Mouse (Mus musculus) left cerebral cortex, postnatal 14 days (tissue): ENCODE data around the gene F5. TPM values are rescaled to one million over a fixed set of nuclear protein-coding genes. Genes with fewer than 3 reads are reported as not detected.
A peak's percentile ranks its signal among the peaks of the same experiment; 100 is the strongest.

Experiments used
- DNase-seq, 2 experiments: peaks; one replicate each; pipeline ENCODE4 v3.0.0; 2021 to 2022; ENCODE audit warnings: low spot score in 2 of 2, mixed read lengths in 1 of 2
- intact Hi-C: fragments of 180-260 bp; cut with DNase I; formaldehyde crosslinking; loops from one replicate; pipeline ENCODE4 v1.15.1; 2025
- total RNA-seq, 2 experiments: library from RNA; stranded (reverse); gene quantifications; 2 replicates each; pipeline ENCODE4 v1.2.3; 2021

F5 gene
- total RNA-seq, 2 experiments from 2014 or later, result 0.66 to 0.87 TPM

DNA sequence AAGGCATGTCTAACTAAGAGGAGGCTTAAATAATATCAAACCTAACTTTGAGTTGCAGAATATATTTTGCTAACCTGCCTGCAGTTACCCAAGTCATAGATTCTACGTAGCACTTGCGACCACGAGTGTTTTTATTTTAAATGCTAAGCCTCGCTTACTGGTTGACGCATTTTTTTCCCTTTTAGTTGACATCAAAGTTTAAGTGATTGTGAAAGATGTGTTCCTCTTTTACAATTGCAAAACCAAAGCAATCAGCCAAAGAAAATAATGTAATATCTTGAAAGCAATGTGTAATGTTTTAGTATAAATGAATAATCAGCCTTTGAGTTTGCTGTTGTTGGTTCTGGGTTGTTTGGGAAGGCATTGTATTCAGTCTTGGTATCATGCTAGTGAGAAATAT, 1.2 kb downstream of the F5 start:
- no peak for DNase-seq
- intact Hi-C loops, result no loop called here

DNA sequence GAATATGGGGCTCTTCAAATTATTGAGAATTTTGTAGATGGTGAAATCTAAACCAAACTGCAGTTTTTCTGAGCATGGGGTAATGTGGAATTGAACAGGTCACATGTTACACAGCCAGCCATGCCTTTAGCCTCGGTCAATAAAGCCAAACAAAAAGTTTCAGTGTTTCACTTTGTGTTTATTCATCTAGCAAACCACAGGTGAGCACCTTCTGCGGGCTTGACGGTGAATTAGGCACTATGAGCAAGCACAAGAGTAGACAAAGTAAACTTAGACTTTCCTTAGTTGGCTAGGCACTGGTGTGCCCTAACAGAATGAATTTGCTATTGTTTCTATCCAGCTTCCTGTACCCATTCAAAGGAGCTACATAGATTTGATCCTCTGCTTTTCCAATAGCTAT, 3.3 kb downstream of the F5 start:
- intact Hi-C loops, result no loop called here
- DNase-seq, result no peak

DNA sequence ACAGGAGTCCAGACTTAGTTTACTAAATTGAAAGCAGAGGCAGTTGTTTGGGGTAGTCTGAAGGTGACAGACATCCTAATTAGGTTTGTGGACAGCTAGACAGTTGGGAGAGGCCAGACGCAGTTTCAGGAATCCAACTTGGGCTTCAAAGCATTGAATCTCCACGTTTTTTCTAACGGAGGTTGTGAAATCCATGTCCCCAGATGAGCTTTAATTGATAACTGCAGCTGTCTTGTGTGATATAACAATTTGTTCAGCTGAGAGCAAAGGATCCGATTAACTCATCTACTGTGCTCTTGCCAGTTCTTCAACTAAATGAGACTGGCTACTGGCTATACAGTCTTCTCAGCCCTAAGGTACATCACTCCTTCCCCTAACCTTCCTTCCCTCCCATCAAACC, 6.9 kb downstream of the F5 start:
- intact Hi-C loops, result no loop called here

DNA sequence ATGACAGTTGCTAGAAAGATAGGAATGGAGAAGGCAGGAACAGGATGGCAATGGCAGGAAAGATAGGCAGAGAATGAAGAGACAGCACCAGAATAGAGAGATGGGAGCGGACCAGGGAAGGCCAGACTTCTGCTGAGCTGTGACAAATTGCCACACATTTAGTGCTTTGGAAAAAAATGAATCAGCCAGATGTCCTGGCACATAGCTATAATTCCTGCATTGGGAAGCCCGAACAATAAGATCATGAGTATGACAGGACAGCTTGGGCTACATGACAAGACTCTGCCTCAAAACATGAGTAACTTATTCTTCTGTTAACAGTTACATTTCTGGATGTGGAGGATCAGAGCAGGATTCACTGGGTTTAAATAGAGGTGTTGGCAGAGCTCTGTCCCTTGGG, 8.1 kb downstream of the F5 start:
- intact Hi-C loops, result no loop called here
- DNase-seq, result no peak

More for the DNA sequence above, 6.9 kb downstream of the F5 start:
- DNase-seq, result no peak

DNA sequence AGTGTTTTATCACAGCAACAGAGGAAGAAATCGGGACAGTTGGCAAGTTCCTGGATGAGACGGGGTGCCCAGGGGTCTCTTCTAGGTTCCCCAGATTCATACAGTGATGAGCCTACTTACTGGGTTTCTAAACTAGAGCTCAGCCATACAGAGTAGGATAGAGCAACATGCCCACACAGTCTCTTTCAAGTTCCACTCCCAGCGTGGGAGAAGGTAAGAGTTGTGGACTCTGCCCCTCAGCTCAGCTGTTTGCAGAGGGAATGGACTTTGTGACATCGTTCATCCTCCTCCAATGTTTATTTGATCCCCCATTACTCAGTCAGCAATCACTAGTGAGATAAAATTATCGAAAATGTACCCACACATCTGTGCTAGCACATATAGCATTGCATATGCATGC, 11.1 kb downstream of the F5 start:
- intact Hi-C loops, result no loop called here
- DNase-seq, result no peak

DNA sequence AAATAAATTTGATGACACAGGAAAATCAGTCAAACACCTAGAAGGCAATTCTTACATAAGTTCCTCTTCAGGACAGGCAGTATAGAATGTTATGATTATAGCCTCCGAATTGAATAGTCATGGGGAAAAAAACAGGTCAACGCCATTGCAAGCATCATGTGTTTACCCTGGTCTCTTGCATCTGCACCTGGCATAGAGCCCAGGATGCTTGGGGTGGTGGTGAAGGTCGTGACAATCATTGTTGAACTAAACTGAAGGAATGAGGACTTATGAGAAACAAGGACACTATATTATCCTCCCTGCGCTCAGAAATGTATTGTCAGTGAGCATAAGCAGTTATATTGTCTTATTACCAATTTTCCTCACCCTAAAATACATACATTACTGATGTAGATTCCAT, 17.2 kb downstream of the F5 start:
- no peak for DNase-seq
- intact Hi-C loops, result no loop called here

GRCm38 (mm10) chr1:164170434-164170833, 18.8 kb downstream of the F5 start:
- no peak for DNase-seq
- intact Hi-C loops, result no loop called here

DNA sequence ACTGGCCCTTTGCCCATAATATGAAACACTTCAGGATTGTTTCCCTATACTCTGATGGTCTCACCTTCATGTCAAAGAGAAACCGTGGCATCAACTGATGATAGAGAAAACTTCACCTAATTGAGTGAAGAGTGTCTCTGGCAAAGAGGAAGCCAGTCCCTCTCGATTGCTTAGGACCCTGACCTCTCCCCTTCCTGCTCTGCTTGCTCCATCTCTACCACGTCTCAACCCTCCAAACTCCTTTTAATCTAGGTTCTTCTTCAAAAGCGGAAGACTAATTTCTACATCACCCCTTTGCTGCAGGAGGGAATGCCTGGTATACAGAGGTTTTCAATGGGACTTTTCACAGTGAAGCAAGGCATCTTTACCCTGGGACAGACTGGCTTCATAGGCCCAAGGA, 21.5 kb downstream of the F5 start:
- no peak for DNase-seq
- intact Hi-C loops, result no loop called here

DNA sequence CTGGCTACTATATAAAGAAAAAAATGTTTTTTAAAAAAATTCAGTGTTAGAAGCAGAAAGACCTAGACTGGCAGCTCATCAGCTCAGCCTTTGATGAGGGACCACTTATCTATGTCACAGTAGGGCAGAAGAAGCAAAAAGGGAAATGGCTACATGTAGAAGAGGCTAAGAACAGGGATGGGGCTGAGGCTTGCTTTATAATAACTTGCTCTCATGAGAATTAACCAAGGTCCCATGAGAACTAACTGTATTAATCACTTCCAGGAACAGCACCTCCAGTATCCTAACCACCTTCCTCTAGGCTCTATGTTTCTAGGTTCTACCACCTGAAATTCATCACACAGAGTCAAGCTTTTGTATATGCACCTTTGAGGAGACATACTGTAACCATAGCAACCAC, 25.2 kb downstream of the F5 start:
- DNase-seq, result no peak
- intact Hi-C loops, result no loop called here

GRCm38 (mm10) chr1:164178429-164178828, 26.8 kb downstream of the F5 start:
- DNase-seq, result peak in 1 of 2 experiments; percentile 35
- intact Hi-C loops, result no loop called here

DNA sequence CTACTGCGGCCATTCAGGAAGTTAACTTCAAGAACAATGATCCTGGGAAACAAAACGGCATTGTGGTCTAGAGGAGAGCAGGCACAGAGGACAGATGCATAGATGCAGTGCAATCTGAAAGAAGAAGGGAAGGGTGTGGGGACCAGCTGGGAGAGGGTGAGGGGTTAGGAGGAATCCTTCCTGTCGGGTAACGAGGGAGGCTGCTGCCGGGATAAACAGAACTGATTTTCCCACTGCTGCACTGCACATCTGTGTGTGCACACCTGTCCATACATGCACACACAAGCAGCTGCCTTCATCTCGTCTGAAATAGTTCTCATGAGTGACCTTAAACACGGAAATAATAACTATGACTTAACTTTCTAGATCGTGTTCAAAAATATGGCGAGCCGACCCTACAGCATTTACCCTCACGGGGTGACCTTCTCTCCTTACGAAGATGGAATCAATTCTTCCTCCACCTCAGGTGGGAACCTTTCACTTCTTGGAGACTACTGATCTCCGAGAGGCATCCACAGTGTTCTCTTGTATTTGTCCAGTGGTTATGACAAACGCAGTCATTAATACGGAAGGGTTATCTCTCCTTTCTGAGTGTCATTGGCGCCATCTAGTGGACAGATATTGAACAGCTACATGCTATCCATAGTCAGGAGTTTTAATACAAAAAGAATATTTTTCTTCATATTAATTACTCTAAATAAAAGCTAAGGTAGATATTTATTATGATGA, 32.7 kb downstream of the F5 start:
- peak; percentile 60 to 82 for DNase-seq
- intact Hi-C loops, result no loop called here

DNA sequence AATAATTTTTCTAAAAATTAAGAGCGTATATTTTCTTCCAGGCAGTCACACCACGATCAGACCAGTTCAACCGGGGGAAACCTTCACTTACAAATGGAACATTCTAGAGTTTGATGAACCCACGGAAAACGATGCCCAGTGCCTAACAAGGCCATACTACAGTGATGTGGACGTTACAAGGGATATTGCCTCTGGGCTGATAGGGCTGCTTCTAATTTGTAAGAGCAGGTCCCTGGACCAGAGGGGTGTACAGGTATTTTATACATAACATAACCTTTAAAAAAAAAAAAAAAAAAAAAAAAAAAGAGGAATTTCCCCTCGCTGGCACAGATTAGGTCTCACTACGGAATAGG, 33.2 kb downstream of the F5 start:
- intact Hi-C loops, result loop anchor here (5.0 kb wide), 1 partner anchor 38 kb away; no protein-coding TSS in a partner anchor
- DNase-seq, result no peak

GRCm38 (mm10) chr1:164185316-164185715, 33.7 kb downstream of the F5 start:
- DNase-seq, result no peak
- intact Hi-C loops, result loop anchor here (5.0 kb wide), 1 partner anchor 38 kb away; no protein-coding TSS in a partner anchor

GRCm38 (mm10) chr1:164187002-164187560, 35.4 kb downstream of the F5 start:
- intact Hi-C loops, result loop anchor here (5.0 kb wide), 1 partner anchor 40 kb away; no protein-coding TSS in a partner anchor

GRCm38 (mm10) chr1:164199551-164199950, 47.9 kb downstream of the F5 start:
- intact Hi-C loops, result no loop called here

More at GRCm38 (mm10) chr1:164187002-164187560, 35.4 kb downstream of the F5 start:
- no peak for DNase-seq

GRCm38 (mm10) chr1:164208437-164208836, 56.8 kb downstream of the F5 start:
- no peak for DNase-seq
- intact Hi-C loops, result no loop called here

More at GRCm38 (mm10) chr1:164199551-164199950, 47.9 kb downstream of the F5 start:
- DNase-seq, result no peak

- intact Hi-C loops, result no loop called here
- DNase-seq, result no peak
Observed at GRCm38 (mm10) chr1:164210899-164211298, 59.3 kb downstream of the F5 start.

DNA sequence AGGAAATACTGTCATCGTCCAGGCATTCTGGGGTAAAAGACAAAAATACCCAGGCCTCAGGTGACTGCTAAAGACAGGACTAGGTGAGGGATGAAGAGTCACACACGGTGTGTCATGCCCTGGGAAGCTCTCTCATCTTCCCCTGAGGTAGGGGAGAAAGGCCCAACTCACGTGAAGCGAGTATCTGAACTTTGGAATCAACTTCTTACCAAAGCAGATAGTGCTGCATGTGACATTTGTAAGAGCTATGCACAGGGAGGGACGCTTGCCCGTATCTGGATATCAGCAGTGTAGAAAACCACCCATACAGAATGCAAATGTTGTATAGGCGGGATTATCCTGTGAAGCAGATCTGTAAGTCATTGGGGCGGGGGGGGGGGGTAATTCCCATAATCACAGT, 61.0 kb downstream of the F5 start:
- intact Hi-C loops, result no loop called here
- no peak for DNase-seq

DNA sequence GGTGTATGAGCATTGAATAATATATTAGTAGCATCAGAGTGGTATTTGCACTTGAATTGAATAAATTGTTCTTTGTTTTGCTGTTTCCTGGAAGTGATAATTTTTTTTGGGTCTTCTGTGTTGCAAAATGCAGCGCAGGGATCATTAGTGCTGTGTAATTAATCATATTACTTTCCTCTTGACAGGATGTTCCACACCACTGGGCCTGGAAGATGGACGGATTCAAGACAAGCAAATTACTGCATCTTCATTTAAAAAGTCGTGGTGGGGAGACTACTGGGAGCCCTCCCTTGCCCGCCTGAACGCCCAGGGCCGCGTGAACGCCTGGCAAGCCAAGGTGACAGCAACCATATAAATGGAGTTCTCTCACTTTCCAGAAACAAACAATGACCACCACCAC, 62.6 kb downstream of the F5 start:
- intact Hi-C loops, result no loop called here
- DNase-seq, result no peak

GRCm38 (mm10) chr1:164215097-164215496, 63.5 kb downstream of the F5 start:
- no peak for DNase-seq
- intact Hi-C loops, result no loop called here

GRCm38 (mm10) chr1:164215540-164215939, 63.9 kb downstream of the F5 start:
- DNase-seq, result no peak
- intact Hi-C loops, result no loop called here
